Mouse (Mus musculus) small intestine, adult 2 months (tissue): ENCODE results near the gene Plek2. TPM values are rescaled to one million over a fixed set of nuclear protein-coding genes. Genes with fewer than 3 reads are reported as not detected.

Experiments used
- H3K27ac ChIP-seq: fragments of 200-500 bp; 2 replicates; pipeline ENCODE4 v1.5.1; 2012; ENCODE audit warnings: low read depth, low read length, control low read depth, inconsistent platforms; ENCODE audit not compliant: insufficient read depth
- H3K27me3 ChIP-seq: fragments of 200-500 bp; 2 replicates; pipeline ENCODE4 v1.6.1; 2012; ENCODE audit warnings: mild to moderate bottlenecking, moderate library complexity, low read length, inconsistent platforms; ENCODE audit not compliant: control insufficient read depth, insufficient read depth
- H3K36me3 ChIP-seq: fragments of 200-500 bp; 2 replicates; pipeline ENCODE4 v1.6.1; 2012; ENCODE audit warnings: mild to moderate bottlenecking, low read length, control low read depth, inconsistent platforms; ENCODE audit not compliant: control insufficient read depth, insufficient read depth
- H3K4me1 ChIP-seq: fragments of 200-500 bp; 2 replicates; pipeline ENCODE4 v1.6.1; 2012; ENCODE audit warnings: low read length, inconsistent platforms, mixed read lengths; ENCODE audit not compliant: control insufficient read depth, insufficient read depth, insufficient read length
- H3K4me3 ChIP-seq: fragments of 200-500 bp; 2 replicates; pipeline ENCODE4 v1.5.1; 2012; ENCODE audit warnings: low read depth, mild to moderate bottlenecking, control low read depth, inconsistent platforms, low read length, moderate library complexity
- CTCF ChIP-seq: fragments of 200-500 bp; IDR thresholded peaks from 2 replicates; pipeline ENCODE4 v1.5.1; 2012; ENCODE audit warnings: low read depth, mild to moderate bottlenecking, control low read depth, inconsistent platforms, low read length, moderate library complexity, mixed read lengths; ENCODE audit not compliant: insufficient replicate concordance, insufficient read length; ENCODE audit errors: extremely low read depth
- POLR2A ChIP-seq: fragments of 200-500 bp; IDR thresholded peaks from 2 replicates; pipeline ENCODE4 v1.6.1; 2012; ENCODE audit warnings: low read depth, mild to moderate bottlenecking, control low read depth, inconsistent platforms, low read length, moderate library complexity
- WGBS: fragments of 180-500 bp; shearing (Covaris S2); methylation state at CpG from one replicate; pipeline ENCODE4 v1.1.7; 2018; 5-methylcytosine and 5-hydroxymethylcytosine counted together
- polyA plus RNA-seq: library from polyadenylated mRNA; depleted of rRNA; stranded (reverse); fragments of >200 nt; gene quantifications from 2 replicates; pipeline ENCODE4 v1.2.3, GENCODE M21; 2012; rRNA removed

Plek2 gene
- polyA plus RNA-seq, 1 experiment, result 23.2 TPM

GRCm38 (mm10) chr12:78848246-78848645, 58.5 kb downstream of the Plek2 start:
- Histone ChIP-seq H3K27me3 (no peaks in the 10 kb centered on the region), H3K36me3 (peaks cover 42% of the 10 kb centered on the region), H3K4me3 (no peak overlapping the region), H3K27ac (no peak overlapping the region), H3K4me1 (no peaks in the 10 kb centered on the region)
- WGBS, result 87% methylated on average over 4 of the region's 4 CpGs
- TF ChIP-seq CTCF (no peak), POLR2A (no peak)

- TF ChIP-seq POLR2A, result no peak
- no peak for TF ChIP-seq CTCF
- H3K4me1 ChIP-seq, result no peaks in the 10 kb centered on the region
- peaks cover 47% of the 10 kb centered on the region for H3K36me3 ChIP-seq
- no peak overlapping the region for H3K4me3 ChIP-seq
- no peaks in the 10 kb centered on the region for H3K27me3 ChIP-seq
- WGBS, result 94% methylated on average over 1 of the region's 1 CpGs
- H3K27ac ChIP-seq, result no peak overlapping the region
These were observed 64.3 kb downstream of the Plek2 start for GRCm38 (mm10) chr12:78842429-78842828.

- Histone ChIP-seq H3K27me3 (no peaks in the 10 kb centered on the region), H3K4me3 (no peak overlapping the region), H3K36me3 (peaks cover 58% of the 10 kb centered on the region), H3K4me1 (no peaks in the 10 kb centered on the region), H3K27ac (no peak overlapping the region)
- TF ChIP-seq POLR2A (no peak), CTCF (no peak)
- WGBS, result 60% methylated on average over 4 of the region's 4 CpGs
These were observed 66.9 kb downstream of the Plek2 start for GRCm38 (mm10) chr12:78839906-78840305.

Other genes with a start within 250 kb of the Plek2 start
- not detected in 2 replicates for gene Fam71d, start 215.4 kb downstream of the Plek2 start, polyA plus RNA-seq
- gene Mpp5, start 158.1 kb downstream of the Plek2 start, polyA plus RNA-seq, result 0.39 and 1.7 TPM in 2 replicates
- gene Atp6v1d, start 45.3 kb downstream of the Plek2 start, polyA plus RNA-seq, result 0.80 and 2.2 TPM in 2 replicates
- gene Eif2s1, start 45.1 kb downstream of the Plek2 start, polyA plus RNA-seq, result 1.4 and 2.0 TPM in 2 replicates
- gene Tmem229b, start 100.7 kb upstream of the Plek2 start, polyA plus RNA-seq, result 6.6 and 11.7 TPM in 2 replicates
- 8.4 and 18.1 TPM in 2 replicates for gene Plekhh1, start 122.2 kb upstream of the Plek2 start, polyA plus RNA-seq
- gene Pigh, start 182.7 kb upstream of the Plek2 start, polyA plus RNA-seq, result 7.5 and 9.9 TPM in 2 replicates
- gene Arg2, start 223.8 kb upstream of the Plek2 start, polyA plus RNA-seq, result 148 and 162 TPM in 2 replicates